Mouse (Mus musculus): ENCODE data around the gene Sap30l.

Sap30l gene

GRCm38 (mm10) chr11:57801766-57802510, 501 bp downstream of the Sap30l start:
- Histone ChIP-seq H3K27me3 (ENCODE audit: insufficient read depth, low read length) (peaks cover 8% of the 10 kb centered on the region), H3K4me3 (replicated peaks; ENCODE audit: low read length) (peak overlapping the region; percentile 96), H3K36me3 (ENCODE audit: insufficient read depth, low read length) (peaks cover 13% of the 10 kb centered on the region), H3K4me1 (replicated peaks; ENCODE audit: low read depth, low read length) (peaks cover 39% of the 10 kb centered on the region), H3K9me3 (ENCODE audit: low read length) (no peaks in the 10 kb centered on the region)
- TF ChIP-seq CTCF (conservative IDR thresholded peaks at IDR 0.05; ENCODE audit: low read length) (no peak), POU5F1 (IDR thresholded peaks at IDR 0.05; ENCODE audit: borderline replicate concordance, low read length) (no peak), NANOG (IDR thresholded peaks at IDR 0.05; ENCODE audit: borderline replicate concordance, low read length) (no peak)

GRCm38 (mm10) chr11:57802511-57802870, 1.1 kb downstream of the Sap30l start:
- peak overlapping the region; percentile 96 for H3K4me3 ChIP-seq (replicated peaks; ENCODE audit: low read length)
- TF ChIP-seq NANOG (IDR thresholded peaks at IDR 0.05; ENCODE audit: borderline replicate concordance, low read length) (no peak), POU5F1 (IDR thresholded peaks at IDR 0.05; ENCODE audit: borderline replicate concordance, low read length) (no peak), CTCF (conservative IDR thresholded peaks at IDR 0.05; ENCODE audit: low read length) (no peak)
- peaks cover 18% of the 10 kb centered on the region for H3K36me3 ChIP-seq (ENCODE audit: insufficient read depth, low read length)
- peaks cover 40% of the 10 kb centered on the region for H3K4me1 ChIP-seq (replicated peaks; ENCODE audit: low read depth, low read length)
- H3K27me3 ChIP-seq (ENCODE audit: insufficient read depth, low read length): peaks cover 8% of the 10 kb centered on the region
- no peaks in the 10 kb centered on the region for H3K9me3 ChIP-seq (ENCODE audit: low read length)

- Histone ChIP-seq H3K36me3 (ENCODE audit: insufficient read depth, low read length) (peaks cover 42% of the 10 kb centered on the region), H3K9me3 (ENCODE audit: low read length) (no peaks in the 10 kb centered on the region), H3K4me1 (replicated peaks; ENCODE audit: low read depth, low read length) (peaks cover 22% of the 10 kb centered on the region), H3K27me3 (ENCODE audit: insufficient read depth, low read length) (peaks cover 8% of the 10 kb centered on the region), H3K4me3 (replicated peaks; ENCODE audit: low read length) (no peak overlapping the region)
- TF ChIP-seq NANOG (IDR thresholded peaks at IDR 0.05; ENCODE audit: borderline replicate concordance, low read length): no peak
- TF ChIP-seq POU5F1 (IDR thresholded peaks at IDR 0.05; ENCODE audit: borderline replicate concordance, low read length): no peak
- no peak for TF ChIP-seq CTCF (conservative IDR thresholded peaks at IDR 0.05; ENCODE audit: low read length)
These were observed 3.6 kb downstream of the Sap30l start for GRCm38 (mm10) chr11:57805047-57805446.

GRCm38 (mm10) chr11:57809017-57809731, 7.7 kb downstream of the Sap30l start:
- TF ChIP-seq NANOG (IDR thresholded peaks at IDR 0.05; ENCODE audit: borderline replicate concordance, low read length) (no peak), CTCF (conservative IDR thresholded peaks at IDR 0.05; ENCODE audit: low read length) (no peak), POU5F1 (IDR thresholded peaks at IDR 0.05; ENCODE audit: borderline replicate concordance, low read length) (no peak)
- Histone ChIP-seq H3K4me3 (replicated peaks; ENCODE audit: low read length) (no peak overlapping the region), H3K4me1 (replicated peaks; ENCODE audit: low read depth, low read length) (peaks cover 21% of the 10 kb centered on the region), H3K9me3 (ENCODE audit: low read length) (no peaks in the 10 kb centered on the region), H3K36me3 (ENCODE audit: insufficient read depth, low read length) (peaks cover 69% of the 10 kb centered on the region), H3K27me3 (ENCODE audit: insufficient read depth, low read length) (no peaks in the 10 kb centered on the region)

GRCm38 (mm10) chr11:57809732-57810098, 8.3 kb downstream of the Sap30l start:
- Histone ChIP-seq H3K27me3 (ENCODE audit: insufficient read depth, low read length) (no peaks in the 10 kb centered on the region), H3K4me1 (replicated peaks; ENCODE audit: low read depth, low read length) (peaks cover 27% of the 10 kb centered on the region)

GRCm38 (mm10) chr11:57811006-57811405, 9.6 kb downstream of the Sap30l start:
- Histone ChIP-seq H3K4me1 (replicated peaks; ENCODE audit: low read depth, low read length) (peaks cover 29% of the 10 kb centered on the region), H3K27me3 (ENCODE audit: insufficient read depth, low read length) (no peaks in the 10 kb centered on the region), H3K9me3 (ENCODE audit: low read length) (no peaks in the 10 kb centered on the region), H3K36me3 (ENCODE audit: insufficient read depth, low read length) (peaks cover 65% of the 10 kb centered on the region), H3K4me3 (replicated peaks; ENCODE audit: low read length) (no peak overlapping the region)
- TF ChIP-seq CTCF (conservative IDR thresholded peaks at IDR 0.05; ENCODE audit: low read length): no peak
- no peak for TF ChIP-seq NANOG (IDR thresholded peaks at IDR 0.05; ENCODE audit: borderline replicate concordance, low read length)
- TF ChIP-seq POU5F1 (IDR thresholded peaks at IDR 0.05; ENCODE audit: borderline replicate concordance, low read length): no peak

More at GRCm38 (mm10) chr11:57809732-57810098, 8.3 kb downstream of the Sap30l start:
- Histone ChIP-seq H3K9me3 (ENCODE audit: low read length) (no peaks in the 10 kb centered on the region), H3K36me3 (ENCODE audit: insufficient read depth, low read length) (peaks cover 69% of the 10 kb centered on the region), H3K4me3 (replicated peaks; ENCODE audit: low read length) (no peak overlapping the region)
- TF ChIP-seq POU5F1 (IDR thresholded peaks at IDR 0.05; ENCODE audit: borderline replicate concordance, low read length) (no peak), NANOG (IDR thresholded peaks at IDR 0.05; ENCODE audit: borderline replicate concordance, low read length) (no peak), CTCF (conservative IDR thresholded peaks at IDR 0.05; ENCODE audit: low read length) (no peak)

- Histone ChIP-seq H3K36me3 (ENCODE audit: insufficient read depth, low read length) (peaks cover 53% of the 10 kb centered on the region), H3K4me3 (replicated peaks; ENCODE audit: low read length) (no peak overlapping the region), H3K4me1 (replicated peaks; ENCODE audit: low read depth, low read length) (peaks cover 29% of the 10 kb centered on the region), H3K9me3 (ENCODE audit: low read length) (no peaks in the 10 kb centered on the region), H3K27me3 (ENCODE audit: insufficient read depth, low read length) (no peaks in the 10 kb centered on the region)
- TF ChIP-seq CTCF (conservative IDR thresholded peaks at IDR 0.05; ENCODE audit: low read length) (no peak), POU5F1 (IDR thresholded peaks at IDR 0.05; ENCODE audit: borderline replicate concordance, low read length) (no peak), NANOG (IDR thresholded peaks at IDR 0.05; ENCODE audit: borderline replicate concordance, low read length) (no peak)
These were observed 10.8 kb downstream of the Sap30l start for GRCm38 (mm10) chr11:57812212-57812611.

- H3K4me1 ChIP-seq (replicated peaks; ENCODE audit: low read depth, low read length): peaks cover 26% of the 10 kb centered on the region
- TF ChIP-seq POU5F1 (IDR thresholded peaks at IDR 0.05; ENCODE audit: borderline replicate concordance, low read length) (no peak), NANOG (IDR thresholded peaks at IDR 0.05; ENCODE audit: borderline replicate concordance, low read length) (no peak), CTCF (conservative IDR thresholded peaks at IDR 0.05; ENCODE audit: low read length) (no peak)
- H3K4me3 ChIP-seq (replicated peaks; ENCODE audit: low read length): peak overlapping the region; percentile 6; the same call in 1 of the 2 replicates
- no peaks in the 10 kb centered on the region for H3K27me3 ChIP-seq (ENCODE audit: insufficient read depth, low read length)
- peaks cover 41% of the 10 kb centered on the region for H3K36me3 ChIP-seq (ENCODE audit: insufficient read depth, low read length)
- no peaks in the 10 kb centered on the region for H3K9me3 ChIP-seq (ENCODE audit: low read length)
These were observed 12.2 kb downstream of the Sap30l start for GRCm38 (mm10) chr11:57813641-57814040.

Data from E14TG2a.4 (cell line).